Comparison of ENCODE assay signal across 21 mouse cellular contexts in the genomic region with DNA sequence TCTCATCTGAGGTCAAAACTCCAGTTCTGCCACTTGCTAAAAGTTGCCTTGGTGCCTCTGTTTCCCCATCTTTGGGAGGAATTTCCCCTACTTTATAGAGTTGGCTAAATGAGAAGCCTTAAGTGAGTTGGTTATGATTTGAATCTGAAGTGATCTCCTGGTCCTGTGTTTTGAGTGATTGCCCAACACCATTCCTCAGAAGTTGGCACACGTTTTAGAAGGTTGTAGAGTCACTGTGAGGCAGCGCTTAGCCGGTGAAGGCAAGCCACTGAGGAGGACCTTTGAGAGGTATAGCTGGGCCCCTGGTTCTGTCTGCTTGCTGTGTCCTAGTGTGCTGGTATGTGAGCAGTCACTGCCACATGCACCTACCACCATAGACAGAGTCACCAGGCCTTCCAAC.
"Had no signal": no experiment of that assay in that cellular context is flagged by ENCODE, and none has a peak within 500 bp of the region (broad histone marks: within the 10 kb centered on the region; RNA-seq: fewer than 3 reads in every experiment).

No protein-coding gene starts in this region.

- H3K4me2 ChIP-seq: liver, embryonic 11.5 days; liver, embryonic 13.5 days; liver, embryonic 15.5 days; lung, embryonic 15.5 days; midbrain, embryonic 12.5 days; neural tube, embryonic 13.5 days; neural tube, embryonic 15.5 days had no signal

- H3K27me3 ChIP-seq: liver, embryonic 13.5 days; liver, embryonic 15.5 days; lung, embryonic 15.5 days; midbrain, embryonic 12.5 days; neural tube, embryonic 13.5 days; neural tube, embryonic 15.5 days had no signal

- H3K4me1 ChIP-seq: liver, embryonic 13.5 days; liver, embryonic 15.5 days; lung, embryonic 15.5 days; midbrain, embryonic 12.5 days; neural tube, embryonic 13.5 days; neural tube, embryonic 15.5 days had no signal

- H3K4me3 ChIP-seq: liver, embryonic 13.5 days; liver, embryonic 15.5 days; lung, embryonic 15.5 days; midbrain, embryonic 10.5 days; midbrain, embryonic 12.5 days; myocyte; neural tube, embryonic 13.5 days; neural tube, embryonic 15.5 days had no signal

- ATAC-seq: liver, postnatal 0 days; midbrain, embryonic 16.5 days had no signal

- H3K9me3 ChIP-seq: liver, embryonic 13.5 days; liver, embryonic 15.5 days; lung, embryonic 15.5 days; midbrain, embryonic 10.5 days; midbrain, embryonic 12.5 days; neural tube, embryonic 13.5 days; neural tube, embryonic 15.5 days had no signal

- H3K27ac ChIP-seq: liver, embryonic 13.5 days; liver, embryonic 15.5 days; lung, embryonic 15.5 days; macrophage; midbrain, embryonic 10.5 days; midbrain, embryonic 12.5 days; neural tube, embryonic 13.5 days; neural tube, embryonic 15.5 days had no signal

- H3K9ac ChIP-seq: liver, embryonic 13.5 days; liver, embryonic 15.5 days; liver, postnatal 0 days; lung, embryonic 15.5 days; midbrain, embryonic 12.5 days; neural tube, embryonic 13.5 days; neural tube, embryonic 15.5 days had no signal

- DNase-seq: liver, embryonic 13.5 days; liver, postnatal 0 days; midbrain, embryonic 14.5 days; retina, postnatal 1 day; right cerebral cortex, adult 18-20 months; right cerebral cortex, postnatal 25 days; right cerebral cortex, postnatal 4 days; spleen, adult 18-20 months; thymus, adult 18-20 months; thymus, postnatal 14 days; thymus, postnatal 36 days had no signal

- H3K36me3 ChIP-seq: liver, embryonic 13.5 days; liver, embryonic 15.5 days; lung, embryonic 15.5 days; midbrain, embryonic 10.5 days; midbrain, embryonic 12.5 days; neural tube, embryonic 13.5 days; neural tube, embryonic 15.5 days had no signal
